9 mouse cellular contexts compared by ENCODE assay signal in genomic region chr7:118706051-118706450, GRCm38 (mm10). TPM values are rescaled to one million over a fixed set of nuclear protein-coding genes. Genes with fewer than 3 reads are reported as not detected.
DNase-seq lines count a peak whose midpoint lies in the region; ATAC-seq lines count a peak whose summit lies in the region.
"Had no signal": no experiment of that assay in that cellular context is flagged by ENCODE, and none has a peak within 500 bp of the region (broad histone marks: within the 10 kb centered on the region; RNA-seq: fewer than 3 reads in every experiment).

No protein-coding gene starts in this region.

- DNase-seq in heart, adult 8-10 months (ENCODE audit: low spot score): no peak
- DNase-seq in ES-CJ7 (ENCODE audit: low read depth, low spot score): peak; percentile 48
- no peak for DNase-seq in gastrocnemius, adult 18-20 months (ENCODE audit: low spot score)
- no peak for DNase-seq in ovary, postnatal 36 days (ENCODE audit: low spot score)
- DNase-seq in right cerebral cortex, postnatal 14 days: no peak

- H3K4me1 ChIP-seq in heart, embryonic 13.5 days: peaks cover 29% of the 10 kb centered on the region
- peaks cover 25% of the 10 kb centered on the region for H3K4me1 ChIP-seq in forebrain, embryonic 15.5 days
- H3K4me1 ChIP-seq in liver, embryonic 16.5 days (ENCODE audit: control insufficient read depth, low read depth, low read length): peaks cover 25% of the 10 kb centered on the region

- 50% methylated on average over 6 of the region's 6 CpGs for WGBS in heart, embryonic 13.5 days
- 30% methylated on average over 6 of the region's 6 CpGs for WGBS in forebrain, embryonic 15.5 days
- whole genome bisulfite sequencing in liver, embryonic 16.5 days (ENCODE audit: insufficient replicate concordance): 50% methylated on average over 6 of the region's 6 CpGs

- H3K4me3 ChIP-seq in heart, embryonic 13.5 days: peak overlapping the region; percentile 91
- H3K4me3 ChIP-seq in forebrain, embryonic 15.5 days: peak overlapping the region; percentile 78
- peak overlapping the region; percentile 87 for H3K4me3 ChIP-seq in liver, embryonic 16.5 days (ENCODE audit: low read depth, low read length)

- no peak for ATAC-seq in heart, embryonic 13.5 days (ENCODE audit: extremely low read depth, insufficient number of reproducible peaks, low FRiP score, low TSS enrichment)
- no peak for ATAC-seq in forebrain, embryonic 15.5 days (replicated peaks)
- no peak for ATAC-seq in liver, embryonic 16.5 days (ENCODE audit: low read depth)

- peak overlapping the region; percentile 91 for H3K9ac ChIP-seq in heart, embryonic 13.5 days
- peak overlapping the region; percentile 90; the same call in 1 of the 2 replicates for H3K9ac ChIP-seq in forebrain, embryonic 15.5 days (replicated peaks)
- H3K9ac ChIP-seq in liver, embryonic 16.5 days (ENCODE audit: low read depth, low read length): peak overlapping the region; percentile 86

- H3K9me3 ChIP-seq in heart, embryonic 13.5 days: no peaks in the 10 kb centered on the region
- no peaks in the 10 kb centered on the region for H3K9me3 ChIP-seq in forebrain, embryonic 15.5 days
- H3K9me3 ChIP-seq in liver, embryonic 16.5 days (replicated peaks; ENCODE audit: control insufficient read depth, low read length): no peaks in the 10 kb centered on the region

- peak overlapping the region; percentile 90 for H3K27ac ChIP-seq in heart, embryonic 13.5 days (replicated peaks)
- peak overlapping the region; percentile 93; the same call in 1 of the 2 replicates for H3K27ac ChIP-seq in forebrain, embryonic 15.5 days (replicated peaks)
- peak overlapping the region; percentile 73; the same call in 1 of the 2 replicates for H3K27ac ChIP-seq in liver, embryonic 16.5 days (ENCODE audit: low read length)

- H3K36me3 ChIP-seq in heart, embryonic 13.5 days: peaks cover 17% of the 10 kb centered on the region
- H3K36me3 ChIP-seq in forebrain, embryonic 15.5 days: no peaks in the 10 kb centered on the region; the same call in 1 of the 2 replicates
- H3K36me3 ChIP-seq in liver, embryonic 16.5 days (ENCODE audit: control insufficient read depth, insufficient read depth): no peaks in the 10 kb centered on the region

- no peaks in the 10 kb centered on the region for H3K27me3 ChIP-seq in heart, embryonic 13.5 days (replicated peaks)
- H3K27me3 ChIP-seq in forebrain, embryonic 15.5 days: no peaks in the 10 kb centered on the region
- no peaks in the 10 kb centered on the region for H3K27me3 ChIP-seq in liver, embryonic 16.5 days (ENCODE audit: control insufficient read depth, insufficient read depth, low read depth, low read length)
- H3K27me3 ChIP-seq: Patski had no signal

- H3K4me2 ChIP-seq in heart, embryonic 13.5 days: peak overlapping the region; percentile 91
- H3K4me2 ChIP-seq in forebrain, embryonic 15.5 days (replicated peaks): peak overlapping the region; percentile 50
- peak overlapping the region; percentile 77 for H3K4me2 ChIP-seq in liver, embryonic 16.5 days (ENCODE audit: low read depth, low read length)

RNA-seq across cellular contexts. Expression of gene Gde1, which starts 0.5 kb away (rescaled TPM):
- 76.1 and 79.0 TPM in 2 replicates for polyA plus RNA-seq in heart, embryonic 13.5 days (2015; fragmentation: Nextera tagmentation; extraction: Ambion mirVana)
- 10 to 100 TPM; 26.4 to 33.6 (median 31.1) TPM for total RNA-seq in heart, adult 8-10 months (2022)
- 165 and 180 TPM in 2 replicates for polyA plus RNA-seq in forebrain, embryonic 15.5 days (2015; fragmentation: Nextera tagmentation; extraction: Ambion mirVana)
- 35.9 and 37.9 TPM in 2 replicates for polyA plus RNA-seq in liver, embryonic 16.5 days (2015; fragmentation: Nextera tagmentation; extraction: Ambion mirVana)
- 10 to 100 TPM; 45.4 to 45.7 TPM for total RNA-seq in gastrocnemius, adult 18-20 months (2021)

RNA-seq across cellular contexts. Expression of gene Ccp110, which starts 6.3 kb away (rescaled TPM):
- polyA plus RNA-seq in heart, embryonic 13.5 days (2015; fragmentation: Nextera tagmentation; extraction: Ambion mirVana): 6.4 and 6.8 TPM in 2 replicates
- total RNA-seq in heart, adult 8-10 months (2022): 1 to 10 TPM; 1.2 to 1.9 (median 1.7) TPM
- polyA plus RNA-seq in forebrain, embryonic 15.5 days (2015; fragmentation: Nextera tagmentation; extraction: Ambion mirVana): 31.7 and 33.2 TPM in 2 replicates
- 8.3 and 8.9 TPM in 2 replicates for polyA plus RNA-seq in liver, embryonic 16.5 days (2015; fragmentation: Nextera tagmentation; extraction: Ambion mirVana)
- 1 to 10 TPM; 2.0 to 3.2 TPM for total RNA-seq in gastrocnemius, adult 18-20 months (2021)

RNA-seq across cellular contexts. Expression of gene Vps35l, which starts 34.0 kb away (rescaled TPM):
- 46.3 and 49.5 TPM in 2 replicates for polyA plus RNA-seq in heart, embryonic 13.5 days (2015; fragmentation: Nextera tagmentation; extraction: Ambion mirVana)
- total RNA-seq in heart, adult 8-10 months (2022): 10 to 100 TPM; 22.0 to 27.0 (median 26.2) TPM
- polyA plus RNA-seq in forebrain, embryonic 15.5 days (2015; fragmentation: Nextera tagmentation; extraction: Ambion mirVana): 90.7 and 105 TPM in 2 replicates
- polyA plus RNA-seq in liver, embryonic 16.5 days (2015; fragmentation: Nextera tagmentation; extraction: Ambion mirVana): 29.9 and 31.3 TPM in 2 replicates
- 10 to 100 TPM; 20.4 to 20.5 TPM for total RNA-seq in gastrocnemius, adult 18-20 months (2021)
